Mouse (Mus musculus): ENCODE data around the gene Gm42906.

Gm42906 gene

GRCm38 (mm10) chr5:151238730-151239129 lies 189.2 kb downstream of the Gm42906 start:
- no peak for DNase-seq (ENCODE audit: extremely low spot score, low read depth, low spot score)

- no peak for DNase-seq (ENCODE audit: extremely low spot score, low read depth, low spot score)
Measured at GRCm38 (mm10) chr5:151236411-151236810, 191.6 kb downstream of the Gm42906 start.

- no peak for DNase-seq (ENCODE audit: extremely low spot score, low read depth, low spot score)
Measured at GRCm38 (mm10) chr5:151233400-151234031, 194.4 kb downstream of the Gm42906 start, which contains the start of gene Stard13. TSS of gene Stard13 (minus strand) at chr5:151233836.

GRCm38 (mm10) chr5:151232576-151233299 lies 195.2 kb downstream of the Gm42906 start:
- DNase-seq (ENCODE audit: extremely low spot score, low read depth, low spot score) = no peak

GRCm38 (mm10) chr5:151231861-151232260 lies 196.1 kb downstream of the Gm42906 start:
- no peak for DNase-seq (ENCODE audit: extremely low spot score, low read depth, low spot score)

GRCm38 (mm10) chr5:151231411-151231810 lies 196.6 kb downstream of the Gm42906 start:
- DNase-seq (ENCODE audit: extremely low spot score, low read depth, low spot score) = no peak

- DNase-seq (ENCODE audit: extremely low spot score, low read depth, low spot score) = no peak
Measured at GRCm38 (mm10) chr5:151230427-151230826, 197.5 kb downstream of the Gm42906 start.

GRCm38 (mm10) chr5:151228367-151229005 lies 199.5 kb downstream of the Gm42906 start:
- no peak for DNase-seq (ENCODE audit: extremely low spot score, low read depth, low spot score)

GRCm38 (mm10) chr5:151223696-151224366 lies 204.1 kb downstream of the Gm42906 start:
- no peak for DNase-seq (ENCODE audit: extremely low spot score, low read depth, low spot score)

GRCm38 (mm10) chr5:151222791-151223190 lies 205.2 kb downstream of the Gm42906 start:
- no peak for DNase-seq (ENCODE audit: extremely low spot score, low read depth, low spot score)

- no peak for DNase-seq (ENCODE audit: extremely low spot score, low read depth, low spot score)
Measured at GRCm38 (mm10) chr5:151218689-151219115, 209.3 kb downstream of the Gm42906 start.

GRCm38 (mm10) chr5:151213097-151213496 lies 214.9 kb downstream of the Gm42906 start:
- DNase-seq (ENCODE audit: extremely low spot score, low read depth, low spot score) = no peak

- no peak for DNase-seq (ENCODE audit: extremely low spot score, low read depth, low spot score)
Measured at GRCm38 (mm10) chr5:151210869-151211268, 217.1 kb downstream of the Gm42906 start.

GRCm38 (mm10) chr5:151210060-151210459 lies 217.9 kb downstream of the Gm42906 start:
- no peak for DNase-seq (ENCODE audit: extremely low spot score, low read depth, low spot score)

- no peak for DNase-seq (ENCODE audit: extremely low spot score, low read depth, low spot score)
Measured at GRCm38 (mm10) chr5:151205017-151205416, 222.9 kb downstream of the Gm42906 start.

- DNase-seq (ENCODE audit: extremely low spot score, low read depth, low spot score) = no peak
Measured at GRCm38 (mm10) chr5:151202925-151203324, 225.0 kb downstream of the Gm42906 start.

- DNase-seq (ENCODE audit: extremely low spot score, low read depth, low spot score) = no peak
Measured at GRCm38 (mm10) chr5:151201220-151201619, 226.7 kb downstream of the Gm42906 start.

- no peak for DNase-seq (ENCODE audit: extremely low spot score, low read depth, low spot score)
Measured at GRCm38 (mm10) chr5:151199235-151199634, 228.7 kb downstream of the Gm42906 start.

- no peak for DNase-seq (ENCODE audit: extremely low spot score, low read depth, low spot score)
Measured at GRCm38 (mm10) chr5:151196603-151197272, 231.2 kb downstream of the Gm42906 start.

- DNase-seq (ENCODE audit: extremely low spot score, low read depth, low spot score) = no peak
Measured at GRCm38 (mm10) chr5:151193885-151194520, 234.0 kb downstream of the Gm42906 start.

All from hindlimb bud, embryonic 11.5 days (tissue).